Mouse (Mus musculus): Measurements from ENCODE around the gene Eif2b2. TPM values are rescaled to one million over a fixed set of nuclear protein-coding genes. Genes with fewer than 3 reads are reported as not detected.
A peak's percentile ranks its signal among the peaks of the same experiment; 100 is the strongest.

Gene Eif2b2
- polyA plus RNA-seq, 1 experiment from 2014 or later = 72.9 TPM

DNA sequence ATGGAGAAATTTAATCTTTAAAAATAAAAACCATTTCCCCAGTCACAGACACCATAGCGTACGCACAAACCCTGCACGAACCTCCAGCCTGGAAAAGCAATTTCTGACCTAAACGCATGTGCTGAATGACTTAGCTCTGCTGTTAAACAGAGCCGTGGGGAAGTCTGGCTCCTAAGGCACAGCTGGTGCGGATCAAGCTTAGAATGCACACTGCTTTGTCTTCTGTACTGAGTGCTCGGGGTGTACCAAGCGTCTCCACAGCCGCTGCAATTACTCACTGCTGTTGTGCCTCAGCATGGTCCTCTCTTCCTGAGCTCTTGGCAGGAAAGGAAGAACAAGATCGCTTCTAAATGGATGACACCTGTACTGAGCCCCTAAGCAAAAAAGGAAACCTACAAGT is 43.2 kb downstream of the Eif2b2 start:
- 34% methylated on average over 10 of the region's 10 CpGs for WGBS
- peak overlapping the region; percentile 34; the same call in 1 of the 2 replicates for H3K27ac ChIP-seq (ENCODE audit: low read length)
- H3K4me2 ChIP-seq (ENCODE audit: low read depth, low read length) = no peak overlapping the region

DNA sequence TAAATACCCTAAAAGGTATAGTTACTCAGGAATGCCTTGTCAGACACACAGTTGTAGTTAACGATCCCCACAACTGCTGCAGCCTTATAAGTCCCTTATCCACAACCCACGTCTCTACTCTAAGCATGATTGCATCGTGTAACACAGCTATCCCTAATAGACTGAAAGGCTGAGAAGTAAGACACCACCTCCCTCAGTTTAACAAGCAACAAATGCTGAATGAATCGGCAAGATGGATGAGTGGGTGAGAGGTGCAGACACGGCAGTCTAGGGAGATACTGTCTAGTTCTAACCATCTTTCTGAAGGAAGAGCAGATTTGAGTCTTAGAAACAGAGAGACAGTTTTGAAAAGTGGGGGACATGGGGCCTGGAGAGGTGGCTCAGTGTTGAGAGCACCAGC is 43.9 kb downstream of the Eif2b2 start:
- H3K4me1 ChIP-seq (ENCODE audit: control insufficient read depth, insufficient read depth, low read length) = peaks cover 20% of the 10 kb centered on the region; the same call in 1 of the 2 replicates
- 66% methylated on average over 5 of the region's 5 CpGs for WGBS
- H3K36me3 ChIP-seq (ENCODE audit: control insufficient read depth, insufficient read depth, low read length) = no peaks in the 10 kb centered on the region
- H3K4me3 ChIP-seq (replicated peaks; ENCODE audit: low read length) = no peak overlapping the region
- no peaks in the 10 kb centered on the region; the same call in 1 of the 2 replicates for H3K9me3 ChIP-seq (replicated peaks; ENCODE audit: control insufficient read depth, low read length)
- 0 out of 2 replicates have a peak, but pooled peaks have one; percentile 22 for ATAC-seq (ENCODE audit: insufficient read depth, low FRiP score)
- no peaks in the 10 kb centered on the region for H3K27me3 ChIP-seq (ENCODE audit: control insufficient read depth, insufficient read depth, low read length)
- H3K9ac ChIP-seq (ENCODE audit: low read length) = no peak overlapping the region
- no peak overlapping the region for H3K4me2 ChIP-seq (ENCODE audit: low read depth, low read length)
- H3K27ac ChIP-seq (ENCODE audit: low read length) = peak overlapping the region; percentile 34

More for the DNA sequence above, 43.2 kb downstream of the Eif2b2 start:
- Histone ChIP-seq H3K4me1 (ENCODE audit: control insufficient read depth, insufficient read depth, low read length) (peaks cover 20% of the 10 kb centered on the region; the same call in 1 of the 2 replicates), H3K9ac (ENCODE audit: low read length) (no peak overlapping the region), H3K4me3 (replicated peaks; ENCODE audit: low read length) (no peak overlapping the region), H3K27me3 (ENCODE audit: control insufficient read depth, insufficient read depth, low read length) (no peaks in the 10 kb centered on the region), H3K36me3 (ENCODE audit: control insufficient read depth, insufficient read depth, low read length) (no peaks in the 10 kb centered on the region), H3K9me3 (replicated peaks; ENCODE audit: control insufficient read depth, low read length) (no peaks in the 10 kb centered on the region)
- ATAC-seq (ENCODE audit: insufficient read depth, low FRiP score) = peak; percentile 90

DNA sequence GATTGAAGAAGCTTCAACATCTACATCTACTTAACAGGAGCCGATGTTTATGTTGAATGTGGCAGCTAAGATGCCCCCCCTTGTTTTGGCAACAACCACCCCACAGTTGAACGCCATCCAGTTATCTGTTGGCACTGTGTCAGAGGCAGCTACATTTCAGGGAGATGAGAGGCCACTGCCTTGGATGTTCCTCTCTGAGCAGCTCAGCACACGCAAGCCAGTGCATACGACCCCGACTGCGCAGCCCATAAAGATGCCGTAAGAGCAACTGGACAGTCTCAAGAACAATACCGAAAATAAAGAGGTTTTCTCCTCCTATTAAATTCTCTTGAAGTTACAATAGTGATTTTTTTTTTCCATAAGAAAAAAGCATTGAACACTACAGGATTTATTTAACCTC is 45.2 kb downstream of the Eif2b2 start:
- H3K27me3 ChIP-seq (ENCODE audit: control insufficient read depth, insufficient read depth, low read length) = no peaks in the 10 kb centered on the region
- ATAC-seq (ENCODE audit: insufficient read depth, low FRiP score) = peak; percentile 74; the same call in 1 of the 2 replicates
- no peak overlapping the region for H3K9ac ChIP-seq (ENCODE audit: low read length)
- WGBS = 51% methylated on average over 8 of the region's 8 CpGs
- H3K4me2 ChIP-seq (ENCODE audit: low read depth, low read length) = no peak overlapping the region
- no peaks in the 10 kb centered on the region for H3K36me3 ChIP-seq (ENCODE audit: control insufficient read depth, insufficient read depth, low read length)
- peak overlapping the region; percentile 73 for H3K27ac ChIP-seq (ENCODE audit: low read length)
- H3K4me1 ChIP-seq (ENCODE audit: control insufficient read depth, insufficient read depth, low read length) = peaks cover 20% of the 10 kb centered on the region; the same call in 1 of the 2 replicates
- H3K9me3 ChIP-seq (replicated peaks; ENCODE audit: control insufficient read depth, low read length) = no peaks in the 10 kb centered on the region; the same call in 1 of the 2 replicates
- H3K4me3 ChIP-seq (replicated peaks; ENCODE audit: low read length) = no peak overlapping the region

DNA sequence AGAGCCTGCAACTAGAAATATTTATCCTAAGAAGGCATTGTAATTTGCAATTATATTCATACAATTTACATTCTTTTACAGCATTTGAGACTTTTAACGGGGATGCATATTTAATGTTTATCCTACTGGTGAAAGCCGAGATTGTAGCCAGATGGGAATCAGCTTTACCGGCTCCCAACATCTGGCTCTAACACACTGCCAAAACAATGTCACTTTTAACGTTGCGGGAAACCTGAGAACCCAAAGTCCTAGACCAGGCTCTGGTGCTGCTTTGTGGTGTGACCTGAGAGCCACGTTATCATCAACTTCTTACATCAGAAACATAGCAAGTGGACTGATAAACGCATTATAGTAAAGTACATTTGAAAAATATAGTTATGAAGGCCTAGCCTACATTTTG is 45.7 kb downstream of the Eif2b2 start:
- peak overlapping the region; percentile 42; the same call in 1 of the 2 replicates for H3K27ac ChIP-seq (ENCODE audit: low read length)
- 38% methylated on average over 7 of the region's 7 CpGs for WGBS

DNA sequence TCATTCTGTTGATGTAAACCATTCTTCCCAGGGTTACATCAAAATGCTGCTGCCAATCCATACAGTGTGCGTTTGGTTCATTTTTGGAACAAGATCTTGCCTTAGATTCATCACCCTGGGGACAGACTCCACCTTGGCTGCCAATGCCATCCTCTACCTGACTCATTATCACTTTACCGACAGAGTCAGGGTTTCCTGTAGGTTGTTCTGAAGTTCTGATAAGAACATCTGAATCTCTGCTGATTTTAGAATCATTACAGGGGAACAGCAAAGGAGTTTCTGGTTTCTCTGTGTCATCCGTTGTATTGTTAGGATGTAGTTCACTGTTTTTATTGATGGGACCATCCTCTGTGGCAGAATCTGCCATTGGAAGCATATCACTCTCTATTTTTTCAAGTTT is 47.0 kb downstream of the Eif2b2 start:
- Histone ChIP-seq H3K9ac (ENCODE audit: low read length) (no peak overlapping the region), H3K4me3 (replicated peaks; ENCODE audit: low read length) (no peak overlapping the region), H3K27ac (ENCODE audit: low read length) (no peak overlapping the region), H3K36me3 (ENCODE audit: control insufficient read depth, insufficient read depth, low read length) (no peaks in the 10 kb centered on the region), H3K27me3 (ENCODE audit: control insufficient read depth, insufficient read depth, low read length) (no peaks in the 10 kb centered on the region), H3K9me3 (replicated peaks; ENCODE audit: control insufficient read depth, low read length) (no peaks in the 10 kb centered on the region; the same call in 1 of the 2 replicates), H3K4me1 (ENCODE audit: control insufficient read depth, insufficient read depth, low read length) (peaks cover 20% of the 10 kb centered on the region; the same call in 1 of the 2 replicates), H3K4me2 (ENCODE audit: low read depth, low read length) (no peak overlapping the region)
- no peak for ATAC-seq (ENCODE audit: insufficient read depth, low FRiP score)
- 79% methylated on average over 3 of the region's 3 CpGs for WGBS

More for the DNA sequence above, 45.7 kb downstream of the Eif2b2 start:
- no peaks in the 10 kb centered on the region; the same call in 1 of the 2 replicates for H3K9me3 ChIP-seq (replicated peaks; ENCODE audit: control insufficient read depth, low read length)
- H3K4me1 ChIP-seq (ENCODE audit: control insufficient read depth, insufficient read depth, low read length) = peaks cover 20% of the 10 kb centered on the region; the same call in 1 of the 2 replicates
- H3K27me3 ChIP-seq (ENCODE audit: control insufficient read depth, insufficient read depth, low read length) = no peaks in the 10 kb centered on the region
- ATAC-seq (ENCODE audit: insufficient read depth, low FRiP score) = no peak; the same call in 1 of the 2 replicates
- no peak overlapping the region for H3K4me2 ChIP-seq (ENCODE audit: low read depth, low read length)
- H3K9ac ChIP-seq (ENCODE audit: low read length) = no peak overlapping the region
- H3K4me3 ChIP-seq (replicated peaks; ENCODE audit: low read length) = no peak overlapping the region
- no peaks in the 10 kb centered on the region for H3K36me3 ChIP-seq (ENCODE audit: control insufficient read depth, insufficient read depth, low read length)

DNA sequence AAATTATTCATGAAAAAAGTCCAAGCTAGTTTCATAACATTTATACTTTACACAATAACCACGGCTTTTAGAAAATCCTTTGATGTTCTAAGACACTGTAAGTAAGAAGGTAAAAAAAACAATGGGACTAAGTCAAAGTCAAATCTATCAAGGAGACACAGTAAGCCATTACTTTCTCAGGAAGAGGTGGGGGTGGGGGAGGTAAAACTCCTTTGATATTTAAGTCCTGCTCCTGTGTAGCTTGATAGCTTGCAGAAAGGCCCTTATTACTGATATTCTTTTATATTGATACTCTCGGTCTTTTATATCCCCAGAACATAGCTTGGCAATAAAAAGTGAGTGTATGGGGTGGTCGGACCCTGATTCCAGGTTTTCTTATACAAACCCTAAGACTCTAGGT is 50.5 kb downstream of the Eif2b2 start:
- peak overlapping the region; percentile 43 for H3K27ac ChIP-seq (ENCODE audit: low read length)

DNA sequence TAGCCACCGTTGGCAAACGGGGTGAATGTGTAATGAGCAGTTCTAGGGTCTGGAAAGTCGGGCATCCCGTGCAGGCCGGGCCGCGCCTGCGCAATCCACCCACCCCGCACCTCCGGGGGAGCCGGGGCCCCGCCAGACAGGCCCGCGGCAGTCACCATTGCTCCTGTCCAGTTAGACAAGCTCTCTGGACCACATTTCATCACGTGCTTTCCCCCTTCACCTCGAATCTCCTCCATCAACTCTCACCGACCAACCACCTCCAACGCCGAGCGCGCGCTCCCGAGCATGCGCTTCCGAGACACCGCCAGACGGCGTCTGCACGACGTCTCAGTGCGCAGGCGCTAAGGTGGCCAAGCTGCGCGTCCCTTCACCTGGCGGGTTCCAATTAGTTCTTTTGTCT is 51.0 kb downstream of the Eif2b2 start, which contains the start of gene Mlh3:
Mlh3 (minus strand) TSS at position 281 of the 400 bp plus-strand sequence.
- WGBS = under 1% methylated on average over 35 of the region's 35 CpGs
- H3K27ac ChIP-seq (ENCODE audit: low read length) = peak within 1 kb of the TSS; percentile 43
- H3K4me1 ChIP-seq (ENCODE audit: control insufficient read depth, insufficient read depth, low read length) = peaks cover 7% of the 10 kb centered on the region; the same call in 1 of the 2 replicates
- peak; percentile 85 for ATAC-seq (ENCODE audit: insufficient read depth, low FRiP score)
- H3K4me3 ChIP-seq (replicated peaks; ENCODE audit: low read length) = peak within 1 kb of the TSS; percentile 48
- no peaks in the 10 kb centered on the region; the same call in 1 of the 2 replicates for H3K9me3 ChIP-seq (replicated peaks; ENCODE audit: control insufficient read depth, low read length)
- H3K4me2 ChIP-seq (ENCODE audit: low read depth, low read length) = peak within 1 kb of the TSS; percentile 64
- 0 out of 2 replicates have a peak, but pooled peaks cover 4% of the 10 kb centered on the region for H3K36me3 ChIP-seq (ENCODE audit: control insufficient read depth, insufficient read depth, low read length)
- peak within 1 kb of the TSS; percentile 72 for H3K9ac ChIP-seq (ENCODE audit: low read length)
- no peaks in the 10 kb centered on the region for H3K27me3 ChIP-seq (ENCODE audit: control insufficient read depth, insufficient read depth, low read length)

More for the DNA sequence above, 50.5 kb downstream of the Eif2b2 start:
- peaks cover 7% of the 10 kb centered on the region; the same call in 1 of the 2 replicates for H3K4me1 ChIP-seq (ENCODE audit: control insufficient read depth, insufficient read depth, low read length)
- H3K9me3 ChIP-seq (replicated peaks; ENCODE audit: control insufficient read depth, low read length) = no peaks in the 10 kb centered on the region; the same call in 1 of the 2 replicates
- peak overlapping the region; percentile 64 for H3K4me2 ChIP-seq (ENCODE audit: low read depth, low read length)
- H3K36me3 ChIP-seq (ENCODE audit: control insufficient read depth, insufficient read depth, low read length) = 0 out of 2 replicates have a peak, but pooled peaks cover 2% of the 10 kb centered on the region
- ATAC-seq (ENCODE audit: insufficient read depth, low FRiP score) = no peak
- H3K4me3 ChIP-seq (replicated peaks; ENCODE audit: low read length) = peak overlapping the region; percentile 48
- H3K27me3 ChIP-seq (ENCODE audit: control insufficient read depth, insufficient read depth, low read length) = no peaks in the 10 kb centered on the region
- WGBS = 40% methylated on average over 3 of the region's 3 CpGs
- peak overlapping the region; percentile 72 for H3K9ac ChIP-seq (ENCODE audit: low read length)

DNA sequence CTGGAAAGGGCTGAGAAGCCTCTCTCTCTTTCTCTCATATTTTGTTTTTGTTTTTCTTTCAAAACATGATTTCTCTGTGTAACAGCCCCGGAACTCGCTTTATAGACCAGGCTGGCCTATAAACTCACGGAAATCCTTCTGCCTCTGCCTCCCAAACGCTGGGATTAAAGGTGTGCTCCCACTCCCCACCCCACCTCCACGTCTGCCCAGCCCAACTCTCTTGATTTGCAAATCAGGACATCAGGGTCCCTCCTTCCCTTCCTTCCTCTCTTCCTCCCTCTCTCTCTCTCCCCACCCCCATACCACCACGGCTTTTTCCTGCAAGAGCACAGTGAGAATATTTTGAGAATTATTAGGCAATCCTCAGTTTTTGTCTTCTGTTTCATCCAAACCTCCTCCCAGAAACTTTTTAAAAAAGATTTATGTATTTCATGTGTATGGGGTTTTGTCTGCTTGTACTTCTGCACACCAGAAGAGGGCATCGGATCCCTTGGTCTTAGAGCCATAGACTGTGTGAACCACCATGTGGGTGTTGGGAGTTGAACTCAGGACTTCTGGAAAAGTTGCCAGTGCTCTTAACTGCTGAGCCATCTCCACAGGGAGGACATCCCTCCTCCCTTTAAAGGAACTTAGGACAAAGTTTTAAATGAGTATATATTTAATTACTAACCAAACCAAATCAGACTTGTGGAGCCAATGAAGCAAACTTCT is 52.0 kb downstream of the Eif2b2 start:
- 76% methylated on average over 7 of the region's 7 CpGs for WGBS
- no peak for ATAC-seq (ENCODE audit: insufficient read depth, low FRiP score)
- Histone ChIP-seq H3K27ac (ENCODE audit: low read length) (no peak overlapping the region), H3K4me1 (ENCODE audit: control insufficient read depth, insufficient read depth, low read length) (peaks cover 2% of the 10 kb centered on the region; the same call in 1 of the 2 replicates), H3K4me2 (ENCODE audit: low read depth, low read length) (no peak overlapping the region), H3K4me3 (replicated peaks; ENCODE audit: low read length) (no peak overlapping the region), H3K9me3 (replicated peaks; ENCODE audit: control insufficient read depth, low read length) (no peaks in the 10 kb centered on the region; the same call in 1 of the 2 replicates), H3K9ac (ENCODE audit: low read length) (no peak overlapping the region), H3K27me3 (ENCODE audit: control insufficient read depth, insufficient read depth, low read length) (no peaks in the 10 kb centered on the region), H3K36me3 (ENCODE audit: control insufficient read depth, insufficient read depth, low read length) (0 out of 2 replicates have a peak, but pooled peaks cover 4% of the 10 kb centered on the region)

DNA sequence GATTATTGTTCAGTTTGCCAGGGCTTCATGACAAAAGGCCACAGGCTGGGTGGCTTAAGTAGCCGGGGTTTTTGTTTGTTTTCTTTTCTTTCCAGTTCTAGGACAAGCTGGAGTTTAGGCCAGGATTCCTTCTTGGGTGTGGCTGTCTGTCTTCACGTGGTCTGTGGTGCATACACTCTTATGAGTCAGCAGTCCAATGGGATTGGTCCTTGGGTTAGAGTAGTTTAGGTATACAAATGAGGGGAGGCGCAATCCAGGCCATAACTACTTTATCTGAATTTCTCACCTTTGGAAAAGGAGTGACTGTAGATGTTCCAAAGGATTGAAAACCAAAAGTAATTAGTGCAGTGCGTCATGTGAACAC is 52.5 kb downstream of the Eif2b2 start:
- WGBS = 61% methylated on average over 4 of the region's 4 CpGs
- no peaks in the 10 kb centered on the region for H3K27me3 ChIP-seq (ENCODE audit: control insufficient read depth, insufficient read depth, low read length)
- no peak overlapping the region for H3K4me3 ChIP-seq (replicated peaks; ENCODE audit: low read length)
- H3K9ac ChIP-seq (ENCODE audit: low read length) = no peak overlapping the region
- H3K27ac ChIP-seq (ENCODE audit: low read length) = no peak overlapping the region
- H3K9me3 ChIP-seq (replicated peaks; ENCODE audit: control insufficient read depth, low read length) = no peaks in the 10 kb centered on the region; the same call in 1 of the 2 replicates
- H3K4me1 ChIP-seq (ENCODE audit: control insufficient read depth, insufficient read depth, low read length) = peaks cover 2% of the 10 kb centered on the region; the same call in 1 of the 2 replicates
- no peak for ATAC-seq (ENCODE audit: insufficient read depth, low FRiP score)
- H3K4me2 ChIP-seq (ENCODE audit: low read depth, low read length) = no peak overlapping the region
- H3K36me3 ChIP-seq (ENCODE audit: control insufficient read depth, insufficient read depth, low read length) = 0 out of 2 replicates have a peak, but pooled peaks cover 4% of the 10 kb centered on the region

Data from stomach, embryonic 16.5 days (tissue).